Mouse (Mus musculus): ENCODE results near the gene Mettl8.

DNA sequence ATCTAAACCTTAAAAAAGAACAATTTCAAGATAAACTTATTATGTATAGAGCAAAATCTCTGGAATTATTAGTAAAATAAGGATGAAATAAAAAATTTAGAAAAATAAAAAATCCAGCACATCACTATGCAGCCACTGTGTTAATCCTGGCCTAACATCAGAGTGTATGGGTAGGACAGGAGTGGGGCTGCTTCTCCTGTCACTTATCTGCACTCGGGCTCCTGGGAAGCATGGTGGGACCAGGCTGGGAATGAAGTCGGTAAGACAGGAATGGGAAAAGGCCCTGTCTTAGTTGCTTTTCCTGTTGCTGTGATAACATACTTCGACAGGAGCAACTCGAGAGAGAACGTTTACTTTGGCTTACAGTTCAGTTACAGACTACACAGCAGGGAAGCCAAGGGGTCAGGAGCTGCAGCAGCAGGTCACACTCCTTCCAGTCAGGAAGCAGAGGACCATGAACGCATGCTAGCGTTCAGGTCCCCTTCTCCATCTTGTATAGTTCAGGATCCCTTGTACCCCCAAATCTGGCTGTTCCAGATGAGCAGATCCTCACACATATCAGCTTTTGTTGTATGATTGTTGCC lies 85.1 kb downstream of the Mettl8 start:
- TF ChIP-seq POLR2A (IDR thresholded peaks at IDR 0.05; ENCODE audit: extremely low read depth, insufficient read depth, low read length) = no peak
- no peak for TF ChIP-seq CTCF (IDR thresholded peaks at IDR 0.05; ENCODE audit: extremely low read depth, insufficient read depth, low read length)
